Mouse (Mus musculus) C2C12 (cell line): ENCODE measurements around the gene Zfp800. TPM values are rescaled to one million over a fixed set of nuclear protein-coding genes. Genes with fewer than 3 reads are reported as not detected.

Source experiments
- H3K27me3 ChIP-seq: one replicate; pipeline ENCODE4 v1.6.1; 2011; ENCODE audit not compliant: control insufficient read depth, insufficient read depth, insufficient read length
- H3K36me3 ChIP-seq: one replicate; pipeline ENCODE4 v1.6.1; 2011; ENCODE audit not compliant: control insufficient read depth, insufficient read depth
- H3K4me3 ChIP-seq: one replicate; pipeline ENCODE4 v1.5.1; 2011; ENCODE audit warnings: mild to moderate bottlenecking, control low read depth; ENCODE audit not compliant: poor library complexity, insufficient read depth, severe bottlenecking
- H3K79me2 ChIP-seq: one replicate; pipeline ENCODE4 v1.6.1; 2011; ENCODE audit not compliant: control insufficient read depth, insufficient read depth
- H3K79me3 ChIP-seq: one replicate; pipeline ENCODE4 v1.6.1; 2011; ENCODE audit warnings: low read depth, control low read depth
- H3ac ChIP-seq: one replicate; pipeline ENCODE3; 2011; ENCODE audit warnings: low read depth; ENCODE audit not compliant: control insufficient read depth, insufficient read length
- CEBPB ChIP-seq: IDR thresholded peaks from one replicate; pipeline ENCODE4 v1.6.1; 2011; ENCODE audit warnings: low read depth, mild to moderate bottlenecking, control low read depth, moderate library complexity
- CTCF ChIP-seq: IDR thresholded peaks from one replicate; pipeline ENCODE4 v1.5.1; 2011; ENCODE audit not compliant: control insufficient read depth, insufficient read depth, insufficient read length
- FOSL1 ChIP-seq: IDR thresholded peaks from one replicate; pipeline ENCODE4 v1.8.0; 2011; ENCODE audit warnings: mild to moderate bottlenecking, low read length; ENCODE audit not compliant: poor library complexity, insufficient read depth, severe bottlenecking
- MAX ChIP-seq: IDR thresholded peaks from one replicate; pipeline ENCODE4 v1.6.1; 2011; ENCODE audit warnings: mild to moderate bottlenecking, control low read depth
- MYOD1 ChIP-seq: IDR thresholded peaks from one replicate; pipeline ENCODE4 v1.6.1; 2011; ENCODE audit warnings: low read depth; ENCODE audit not compliant: control insufficient read depth, insufficient read length
- MYOG ChIP-seq: IDR thresholded peaks from one replicate; pipeline ENCODE4 v1.6.1; 2011; ENCODE audit not compliant: control insufficient read depth, insufficient read length; ENCODE audit errors: extremely low read depth
- USF1 ChIP-seq: IDR thresholded peaks from one replicate; pipeline ENCODE4 v1.6.1; 2011; ENCODE audit warnings: low read depth, mild to moderate bottlenecking, control low read depth, moderate library complexity
- polyA plus RNA-seq: library from polyadenylated mRNA; unstranded; fragments of >200 nt; fragmentation: generic; extraction: Trizol; gene quantifications from one replicate; pipeline ENCODE4 v1.2.1, GENCODE M21; 2012; ENCODE audit warnings: missing spikeins

The Zfp800 gene
- polyA plus RNA-seq, 1 experiment: 2.5 TPM

- H3ac ChIP-seq: no peak overlapping the region
- no peaks in the 10 kb centered on the region for H3K79me2 ChIP-seq
- H3K4me3 ChIP-seq: no peak overlapping the region
- TF ChIP-seq FOSL1: no peak
- no peak for TF ChIP-seq MYOD1
- no peak for TF ChIP-seq MAX
- no peak for TF ChIP-seq USF1
- no peak for TF ChIP-seq MYOG
- TF ChIP-seq CEBPB: no peak
- TF ChIP-seq CTCF: no peak
- no peaks in the 10 kb centered on the region for H3K79me3 ChIP-seq
- no peaks in the 10 kb centered on the region for H3K36me3 ChIP-seq
- H3K27me3 ChIP-seq: peaks cover 9% of the 10 kb centered on the region
Observed at GRCm38 (mm10) chr6:28389038-28389437, 8.8 kb downstream of the Zfp800 start.

GRCm38 (mm10) chr6:28385169-28385568 lies 12.6 kb downstream of the Zfp800 start:
- H3K4me3 ChIP-seq: no peak overlapping the region
- H3K36me3 ChIP-seq: no peaks in the 10 kb centered on the region
- H3K79me2 ChIP-seq: no peaks in the 10 kb centered on the region
- no peaks in the 10 kb centered on the region for H3K27me3 ChIP-seq
- H3K79me3 ChIP-seq: no peaks in the 10 kb centered on the region
- H3ac ChIP-seq: no peak overlapping the region
- TF ChIP-seq CTCF (no peak), MAX (no peak), CEBPB (no peak), MYOD1 (no peak), MYOG (no peak), USF1 (no peak), FOSL1 (no peak)

- TF ChIP-seq CTCF (no peak), MYOD1 (no peak)
- H3K27me3 ChIP-seq: no peaks in the 10 kb centered on the region
- H3K4me3 ChIP-seq: no peak overlapping the region
- H3K36me3 ChIP-seq: no peaks in the 10 kb centered on the region
- no peak overlapping the region for H3ac ChIP-seq
- no peaks in the 10 kb centered on the region for H3K79me3 ChIP-seq
- no peaks in the 10 kb centered on the region for H3K79me2 ChIP-seq
Observed at GRCm38 (mm10) chr6:28381983-28382382, 15.8 kb downstream of the Zfp800 start.

- TF ChIP-seq CTCF: no peak
- no peak for TF ChIP-seq MAX
- TF ChIP-seq MYOD1: no peak
- TF ChIP-seq MYOG: no peak
- TF ChIP-seq CEBPB: no peak
- TF ChIP-seq FOSL1: no peak
- TF ChIP-seq USF1: no peak
- no peaks in the 10 kb centered on the region for H3K79me3 ChIP-seq
- no peaks in the 10 kb centered on the region for H3K79me2 ChIP-seq
- no peak overlapping the region for H3K4me3 ChIP-seq
- no peak overlapping the region for H3ac ChIP-seq
- H3K27me3 ChIP-seq: peaks cover 5% of the 10 kb centered on the region
- no peaks in the 10 kb centered on the region for H3K36me3 ChIP-seq
Observed at GRCm38 (mm10) chr6:28369966-28370683, 27.7 kb downstream of the Zfp800 start.

- TF ChIP-seq MYOD1: no peak
- no peak for TF ChIP-seq FOSL1
- no peak for TF ChIP-seq CTCF
- TF ChIP-seq USF1: no peak
- no peak for TF ChIP-seq MAX
- no peak for TF ChIP-seq CEBPB
- Histone ChIP-seq H3K36me3 (no peaks in the 10 kb centered on the region), H3K79me3 (no peaks in the 10 kb centered on the region), H3K79me2 (no peaks in the 10 kb centered on the region), H3K27me3 (peaks cover 5% of the 10 kb centered on the region), H3K4me3 (no peak overlapping the region), H3ac (no peak overlapping the region)
Observed at GRCm38 (mm10) chr6:28367575-28367974, 30.2 kb downstream of the Zfp800 start.

GRCm38 (mm10) chr6:28351066-28351465 lies 46.7 kb downstream of the Zfp800 start:
- no peak overlapping the region for H3ac ChIP-seq
- TF ChIP-seq MYOG (no peak), MYOD1 (no peak), CTCF (no peak), FOSL1 (no peak), CEBPB (no peak), MAX (no peak), USF1 (no peak)
- no peak overlapping the region for H3K4me3 ChIP-seq
- H3K27me3 ChIP-seq: peaks cover 10% of the 10 kb centered on the region
- no peaks in the 10 kb centered on the region for H3K79me3 ChIP-seq
- H3K36me3 ChIP-seq: no peaks in the 10 kb centered on the region
- no peaks in the 10 kb centered on the region for H3K79me2 ChIP-seq

GRCm38 (mm10) chr6:28345677-28346076 lies 52.1 kb downstream of the Zfp800 start:
- TF ChIP-seq MYOG (no peak), CEBPB (no peak), MYOD1 (no peak), MAX (no peak), CTCF (no peak), FOSL1 (no peak), USF1 (no peak)
- no peaks in the 10 kb centered on the region for H3K36me3 ChIP-seq

More at GRCm38 (mm10) chr6:28345677-28346076, 52.1 kb downstream of the Zfp800 start:
- no peaks in the 10 kb centered on the region for H3K79me2 ChIP-seq
- no peak overlapping the region for H3K4me3 ChIP-seq
- peaks cover 3% of the 10 kb centered on the region for H3K27me3 ChIP-seq
- H3ac ChIP-seq: no peak overlapping the region
- H3K79me3 ChIP-seq: no peaks in the 10 kb centered on the region
